In the genomic region with DNA sequence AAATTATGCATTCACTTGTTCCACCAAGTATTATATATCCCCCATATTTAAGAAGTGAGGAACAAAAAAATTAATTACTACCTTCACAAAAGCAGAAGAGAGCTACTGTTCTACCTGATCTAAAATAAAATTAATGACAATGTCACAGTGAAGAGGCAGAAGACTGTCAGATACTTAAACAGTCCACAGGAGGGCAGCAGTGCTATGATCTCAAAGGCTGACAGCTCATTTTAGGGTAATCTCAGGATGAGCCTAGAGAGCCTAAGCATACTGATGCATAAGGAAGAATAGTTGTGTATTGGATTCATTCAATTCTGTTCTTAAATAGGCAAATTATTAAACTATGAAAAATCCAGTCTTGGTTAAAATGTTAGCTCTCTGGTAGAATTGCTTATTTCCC, we compare ENCODE assay signal across 9 mouse cellular contexts. TPM values are rescaled to one million over a fixed set of nuclear protein-coding genes. Genes with fewer than 3 reads are reported as not detected.
DNase-seq lines count a peak whose midpoint lies in the region; ATAC-seq and TF ChIP-seq lines count a peak whose summit lies in the region.
"Had no signal": no experiment of that assay in that cellular context is flagged by ENCODE, and none has a peak within 500 bp of the region (broad histone marks: within the 10 kb centered on the region; RNA-seq: fewer than 3 reads in every experiment).

No protein-coding gene starts in this region.

- H3K4me2 ChIP-seq in kidney, embryonic 16.5 days (replicated peaks; ENCODE audit: low read depth, low read length), result no peak overlapping the region
- no peak overlapping the region for H3K4me2 ChIP-seq in forebrain, postnatal 0 days (ENCODE audit: low read depth)
- H3K4me2 ChIP-seq in liver, embryonic 11.5 days, result no peak overlapping the region
- no peak overlapping the region for H3K4me2 ChIP-seq in neural tube, embryonic 14.5 days (ENCODE audit: low read depth, low read length)
- H3K4me2 ChIP-seq: embryonic facial prominence, embryonic 12.5 days had no signal

- no peaks in the 10 kb centered on the region for H3K27me3 ChIP-seq in kidney, adult 2 months (replicated peaks; ENCODE audit: control insufficient read depth, insufficient read depth, low read length)
- H3K27me3 ChIP-seq in kidney, embryonic 16.5 days (ENCODE audit: insufficient read depth, low read length), result no peaks in the 10 kb centered on the region
- H3K27me3 ChIP-seq in E14TG2a.4 (ENCODE audit: insufficient read depth, low read length), result no peaks in the 10 kb centered on the region
- H3K27me3 ChIP-seq in forebrain, postnatal 0 days (ENCODE audit: insufficient read depth, low read length), result no peaks in the 10 kb centered on the region
- H3K27me3 ChIP-seq in liver, embryonic 11.5 days (replicated peaks; ENCODE audit: control insufficient read depth, insufficient read depth, low read length), result no peaks in the 10 kb centered on the region
- H3K27me3 ChIP-seq in neural tube, embryonic 14.5 days (ENCODE audit: control insufficient read depth, insufficient read depth, low read length), result no peaks in the 10 kb centered on the region
- H3K27me3 ChIP-seq: embryonic facial prominence, embryonic 12.5 days had no signal

- H3K4me3 ChIP-seq in kidney, adult 2 months (ENCODE audit: insufficient read depth, low read depth, low read length), result no peak overlapping the region
- H3K4me3 ChIP-seq in kidney, embryonic 16.5 days (ENCODE audit: low read length), result no peak overlapping the region
- H3K4me3 ChIP-seq in E14TG2a.4 (replicated peaks; ENCODE audit: low read length), result no peak overlapping the region
- no peak overlapping the region for H3K4me3 ChIP-seq in forebrain, postnatal 0 days (ENCODE audit: low read depth, low read length)
- no peak overlapping the region for H3K4me3 ChIP-seq in liver, embryonic 11.5 days (ENCODE audit: low read depth, low read length)
- no peak overlapping the region for H3K4me3 ChIP-seq in neural tube, embryonic 14.5 days (ENCODE audit: low read depth, low read length)
- H3K4me3 ChIP-seq: embryonic facial prominence, embryonic 12.5 days had no signal

- no peak for TF ChIP-seq POLR2A in kidney, adult 2 months (IDR thresholded peaks at IDR 0.05; ENCODE audit: low read depth, low read length)

- peak; percentile 68 for DNase-seq in kidney, adult 2 months
- peak; percentile 34 for DNase-seq in c-Kit-positive CD71-negative TER-119-negative erythroid progenitor cells, embryonic 14.5 days (ENCODE audit: low read depth)
- peak; percentile 63 for DNase-seq in forebrain, postnatal 0 days
- DNase-seq in liver, embryonic 11.5 days (ENCODE audit: low spot score), result no peak
- DNase-seq in ovary, postnatal 10 days (ENCODE audit: low spot score), result no peak

- ATAC-seq in kidney, embryonic 16.5 days (ENCODE audit: low FRiP score, low TSS enrichment), result no peak
- ATAC-seq in forebrain, postnatal 0 days, result peak; percentile 87
- ATAC-seq in liver, embryonic 11.5 days (replicated peaks; ENCODE audit: low FRiP score), result peak; percentile 72
- ATAC-seq in neural tube, embryonic 14.5 days (ENCODE audit: low read depth), result peak; percentile 65; the same call in 1 of the 2 replicates

- TF ChIP-seq CTCF in kidney, adult 2 months (conservative IDR thresholded peaks at IDR 0.05; ENCODE audit: insufficient read depth, insufficient read length, low read depth, low read length), result 0 out of 2 replicates have a peak, but pooled peaks have one; percentile 25
- TF ChIP-seq CTCF in E14TG2a.4 (conservative IDR thresholded peaks at IDR 0.05; ENCODE audit: low read length), result peak; percentile 53
- peak; percentile 76 for TF ChIP-seq CTCF in forebrain, postnatal 0 days (IDR thresholded peaks at IDR 0.05; ENCODE audit: low read depth)

- no peak overlapping the region for H3K27ac ChIP-seq in kidney, adult 2 months (ENCODE audit: insufficient read depth, low read depth, low read length)
- no peak overlapping the region for H3K27ac ChIP-seq in kidney, embryonic 16.5 days (ENCODE audit: low read length)
- no peak overlapping the region for H3K27ac ChIP-seq in forebrain, postnatal 0 days (ENCODE audit: low read depth, low read length)
- no peak overlapping the region for H3K27ac ChIP-seq in liver, embryonic 11.5 days (ENCODE audit: low read depth, low read length)
- H3K27ac ChIP-seq in neural tube, embryonic 14.5 days (ENCODE audit: low read depth, low read length), result no peak overlapping the region
- H3K27ac ChIP-seq: embryonic facial prominence, embryonic 12.5 days had no signal

- H3K4me1 ChIP-seq in kidney, adult 2 months (ENCODE audit: control insufficient read depth, insufficient read depth, low read length), result peaks cover 12% of the 10 kb centered on the region
- H3K4me1 ChIP-seq in kidney, embryonic 16.5 days (ENCODE audit: insufficient read depth, low read length), result no peaks in the 10 kb centered on the region
- no peaks in the 10 kb centered on the region for H3K4me1 ChIP-seq in E14TG2a.4 (replicated peaks; ENCODE audit: low read depth, low read length)
- no peaks in the 10 kb centered on the region for H3K4me1 ChIP-seq in forebrain, postnatal 0 days (ENCODE audit: insufficient read depth)
- H3K4me1 ChIP-seq in liver, embryonic 11.5 days (replicated peaks; ENCODE audit: control insufficient read depth, insufficient read depth, low read length), result no peaks in the 10 kb centered on the region
- H3K4me1 ChIP-seq in neural tube, embryonic 14.5 days (ENCODE audit: control insufficient read depth, insufficient read depth, low read length), result no peaks in the 10 kb centered on the region
- H3K4me1 ChIP-seq: embryonic facial prominence, embryonic 12.5 days had no signal

- H3K9me3 ChIP-seq in kidney, embryonic 16.5 days (ENCODE audit: low read length), result no peaks in the 10 kb centered on the region
- H3K9me3 ChIP-seq in E14TG2a.4 (ENCODE audit: low read length), result no peaks in the 10 kb centered on the region
- no peaks in the 10 kb centered on the region for H3K9me3 ChIP-seq in forebrain, postnatal 0 days (ENCODE audit: low read length)
- no peaks in the 10 kb centered on the region for H3K9me3 ChIP-seq in liver, embryonic 11.5 days (ENCODE audit: control insufficient read depth, low read length)
- no peaks in the 10 kb centered on the region for H3K9me3 ChIP-seq in neural tube, embryonic 14.5 days (ENCODE audit: control insufficient read depth, low read length)
- H3K9me3 ChIP-seq: embryonic facial prominence, embryonic 12.5 days had no signal

- H3K9ac ChIP-seq in kidney, embryonic 16.5 days (replicated peaks; ENCODE audit: low read length), result no peak overlapping the region
- H3K9ac ChIP-seq in forebrain, postnatal 0 days, result no peak overlapping the region
- no peak overlapping the region for H3K9ac ChIP-seq in liver, embryonic 11.5 days (ENCODE audit: low read depth, low read length)
- H3K9ac ChIP-seq in neural tube, embryonic 14.5 days (replicated peaks; ENCODE audit: low read depth, low read length), result no peak overlapping the region
- H3K9ac ChIP-seq: embryonic facial prominence, embryonic 12.5 days had no signal

- peaks cover 3% of the 10 kb centered on the region for H3K36me3 ChIP-seq in kidney, adult 2 months (ENCODE audit: control insufficient read depth, insufficient read depth, low read length)
- H3K36me3 ChIP-seq in kidney, embryonic 16.5 days (ENCODE audit: insufficient read depth, low read length), result no peaks in the 10 kb centered on the region
- H3K36me3 ChIP-seq in E14TG2a.4 (ENCODE audit: insufficient read depth, low read length), result no peaks in the 10 kb centered on the region
- H3K36me3 ChIP-seq in forebrain, postnatal 0 days (ENCODE audit: insufficient read depth), result 0 out of 2 replicates have a peak, but pooled peaks cover 8% of the 10 kb centered on the region
- H3K36me3 ChIP-seq in liver, embryonic 11.5 days (ENCODE audit: control insufficient read depth, insufficient read depth, low read length), result no peaks in the 10 kb centered on the region
- H3K36me3 ChIP-seq in neural tube, embryonic 14.5 days (ENCODE audit: control insufficient read depth, insufficient read depth, low read length), result no peaks in the 10 kb centered on the region
- H3K36me3 ChIP-seq: embryonic facial prominence, embryonic 12.5 days had no signal

RNA-seq across cellular contexts. Expression of a gene that starts 51.6 kb away (rescaled TPM):
- 0.70 and 0.76 TPM in 2 replicates for polyA plus RNA-seq in kidney, adult 2 months (2012; rRNA removed)
- polyA plus RNA-seq in kidney, embryonic 16.5 days (2015; fragmentation: Nextera tagmentation; extraction: Ambion mirVana), result 0.96 and 1.1 TPM in 2 replicates
- total RNA-seq in forebrain, postnatal 0 days (2014; rRNA removed), result 5.3 and 5.5 TPM in 2 replicates
- polyA plus RNA-seq in forebrain, postnatal 0 days (2015; fragmentation: Nextera tagmentation; extraction: Ambion mirVana), result 0.64 and 0.90 TPM in 2 replicates
- 0.65 and 0.82 TPM in 2 replicates for polyA plus RNA-seq in liver, embryonic 11.5 days (2014; fragmentation: Nextera tagmentation; extraction: Ambion mirVana)
- 1.3 and 1.7 TPM in 2 replicates for polyA plus RNA-seq in neural tube, embryonic 14.5 days (2014; fragmentation: Nextera tagmentation; extraction: Ambion mirVana)

Comparison
In these comparisons a context has a peak if more than half of its experiments do, and no peak if none do; other contexts are left out.
1. DNase-seq: peak in kidney, adult 2 months (single experiment), c-Kit-positive CD71-negative TER-119-negative erythroid progenitor cells, embryonic 14.5 days (single experiment) and forebrain, postnatal 0 days (single experiment); none in liver, embryonic 11.5 days (single experiment) and ovary, postnatal 10 days (single experiment).
2. CTCF ChIP-seq: peak in every context shown above with its lines; median percentile 76 in forebrain, postnatal 0 days; 53 in E14TG2a.4; 25 in kidney, adult 2 months.